ENCODE assay signal across 9 mouse cellular contexts in the genomic region with DNA sequence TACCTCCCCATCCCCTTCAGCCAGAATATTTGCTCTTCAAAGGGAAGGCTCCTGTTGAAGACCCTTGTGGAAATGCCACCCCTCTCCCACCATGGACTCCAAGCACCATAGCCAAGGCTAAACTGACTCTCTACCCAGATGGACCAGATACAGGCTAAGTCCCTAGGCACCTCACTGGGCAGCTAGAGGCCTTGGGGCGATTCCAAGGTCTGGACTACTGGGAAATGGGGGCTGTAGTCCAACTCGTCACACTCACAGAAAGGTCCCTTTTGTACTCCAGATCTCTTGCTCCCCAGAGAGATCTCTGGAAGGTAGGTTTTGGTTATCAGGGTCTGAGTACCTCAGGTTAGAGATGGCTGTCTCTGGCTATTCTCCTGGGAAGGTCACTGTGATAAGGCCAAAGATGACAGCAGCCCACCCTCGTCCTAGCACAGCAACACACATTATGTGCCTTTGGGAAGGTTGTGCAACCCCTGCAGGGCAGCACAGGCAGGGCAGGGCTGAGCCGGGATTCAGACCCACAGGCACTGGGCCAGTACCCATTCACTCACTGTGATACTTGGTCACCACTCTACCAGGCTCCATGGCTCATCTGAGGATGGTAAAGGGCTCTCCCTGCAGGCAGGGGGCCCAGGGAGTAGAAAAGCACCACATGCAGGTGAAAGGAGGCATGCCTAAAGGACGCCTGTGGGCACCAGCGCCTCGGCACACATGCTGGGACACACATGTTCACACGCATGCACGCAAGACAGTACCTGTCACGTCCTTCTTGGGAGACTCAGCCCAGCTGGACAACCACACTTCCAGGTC.
DNase-seq lines count a peak whose midpoint lies in the region; ATAC-seq and TF ChIP-seq lines count a peak whose summit lies in the region.
"Had no signal": no experiment of that assay in that cellular context is flagged by ENCODE, and none has a peak within 500 bp of the region (broad histone marks: within the 10 kb centered on the region; RNA-seq: fewer than 3 reads in every experiment).

No protein-coding gene starts in this region.

- H3K36me3 ChIP-seq in intestine, embryonic 14.5 days (ENCODE audit: control insufficient read depth, insufficient read depth, low read length): no peaks in the 10 kb centered on the region
- no peaks in the 10 kb centered on the region for H3K36me3 ChIP-seq in myocyte (ENCODE audit: control insufficient read depth, insufficient read depth)

- peaks cover 24% of the 10 kb centered on the region for H3K79me2 ChIP-seq in myocyte (ENCODE audit: control insufficient read depth, insufficient read depth)

- no peak for TF ChIP-seq POLR2A in lung, adult 2 months (IDR thresholded peaks at IDR 0.05; ENCODE audit: borderline replicate concordance, extremely low read depth, low read depth, low read length)
- TF ChIP-seq POLR2A in myocyte (IDR thresholded peaks at IDR 0.05; ENCODE audit: insufficient read length, low read depth): no peak

- H3K9me3 ChIP-seq in intestine, embryonic 14.5 days (ENCODE audit: control insufficient read depth, low read length): no peaks in the 10 kb centered on the region

- intact Hi-C loops in left cerebral cortex, postnatal 14 days (cut with DNase I): no loop called here

- peak overlapping the region; percentile 76 for H3K4me3 ChIP-seq in lung, adult 2 months (replicated peaks; ENCODE audit: extremely low read depth, low read depth, low read length)
- H3K4me3 ChIP-seq in intestine, embryonic 14.5 days (ENCODE audit: low read depth, low read length): no peak overlapping the region
- peak overlapping the region; percentile 23 for H3K4me3 ChIP-seq in myocyte

- TF ChIP-seq CTCF in lung, adult 2 months (IDR thresholded peaks at IDR 0.05; ENCODE audit: insufficient read depth, low read length): no peak

- peak overlapping the region; percentile 8 for H3ac ChIP-seq in myocyte (ENCODE audit: control insufficient read depth, insufficient read length)

- no peaks in the 10 kb centered on the region for H3K27me3 ChIP-seq in intestine, embryonic 14.5 days (replicated peaks; ENCODE audit: control insufficient read depth, insufficient read depth, low read length)
- no peaks in the 10 kb centered on the region for H3K27me3 ChIP-seq in myocyte (ENCODE audit: control insufficient read depth, insufficient read depth, insufficient read length)

- peak overlapping the region; percentile 17; the same call in 1 of the 2 replicates for H3K9ac ChIP-seq in intestine, embryonic 14.5 days (ENCODE audit: low read length)

- peak; percentile 77 for DNase-seq in adrenal gland, postnatal 14 days
- no peak for DNase-seq in adrenal gland, postnatal 4 days (ENCODE audit: low spot score in 2 of 2)
- no peak for DNase-seq in lung, adult 2 months
- no peak for DNase-seq in lung, postnatal 25 days (ENCODE audit: low spot score)
- DNase-seq in intestine, embryonic 14.5 days (ENCODE audit: low spot score): no peak
- DNase-seq in left cerebral cortex, postnatal 14 days (ENCODE audit: low spot score in 2 of 2): no peak
- no peak for DNase-seq in cerebellum, adult 11-12 months
- DNase-seq: midbrain, embryonic 14.5 days had no signal

- ATAC-seq in intestine, embryonic 14.5 days (replicated peaks; ENCODE audit: low FRiP score, low TSS enrichment, low read depth): no peak

- peak overlapping the region; percentile 18; the same call in 1 of the 2 replicates for H3K27ac ChIP-seq in intestine, embryonic 14.5 days (ENCODE audit: low read depth)

- peaks cover 42% of the 10 kb centered on the region for H3K4me1 ChIP-seq in lung, adult 2 months (ENCODE audit: control insufficient read depth, insufficient read depth, low read length)
- peaks cover 50% of the 10 kb centered on the region for H3K4me1 ChIP-seq in intestine, embryonic 14.5 days (replicated peaks; ENCODE audit: control insufficient read depth, insufficient read depth, low read length)

- H3K4me2 ChIP-seq in intestine, embryonic 14.5 days (ENCODE audit: low read length): no peak overlapping the region
- H3K4me2 ChIP-seq in myocyte (ENCODE audit: low read depth): peak overlapping the region; percentile 93

- WGBS in lung, adult 2 months: 52% methylated on average over 10 of the region's 10 CpGs
- 74% methylated on average over 10 of the region's 10 CpGs for WGBS in intestine, embryonic 14.5 days

TF ChIP-seq in myocyte, 11 proteins besides CTCF, POLR2A, EP300 and RAD21:
- no peak for TF ChIP-seq SRF (IDR thresholded peaks at IDR 0.05; ENCODE audit: control insufficient read depth, insufficient read length, low read depth)
- 0 out of 2 replicates have a peak, but pooled peaks have one; percentile 61 for TF ChIP-seq CEBPB (IDR thresholded peaks at IDR 0.05; ENCODE audit: insufficient read depth, poor library complexity, severe bottlenecking)
- TF ChIP-seq TCF3 (IDR thresholded peaks at IDR 0.05; ENCODE audit: insufficient read length, low read depth): no peak
